Mouse (Mus musculus) urinary bladder, postnatal 10 days (tissue): ENCODE results near the gene Gm867.

Experiments used
- DNase-seq: peaks from one replicate; pipeline ENCODE4 v3.0.0; 2022; ENCODE audit warnings: low spot score

Gene Gm867

DNA sequence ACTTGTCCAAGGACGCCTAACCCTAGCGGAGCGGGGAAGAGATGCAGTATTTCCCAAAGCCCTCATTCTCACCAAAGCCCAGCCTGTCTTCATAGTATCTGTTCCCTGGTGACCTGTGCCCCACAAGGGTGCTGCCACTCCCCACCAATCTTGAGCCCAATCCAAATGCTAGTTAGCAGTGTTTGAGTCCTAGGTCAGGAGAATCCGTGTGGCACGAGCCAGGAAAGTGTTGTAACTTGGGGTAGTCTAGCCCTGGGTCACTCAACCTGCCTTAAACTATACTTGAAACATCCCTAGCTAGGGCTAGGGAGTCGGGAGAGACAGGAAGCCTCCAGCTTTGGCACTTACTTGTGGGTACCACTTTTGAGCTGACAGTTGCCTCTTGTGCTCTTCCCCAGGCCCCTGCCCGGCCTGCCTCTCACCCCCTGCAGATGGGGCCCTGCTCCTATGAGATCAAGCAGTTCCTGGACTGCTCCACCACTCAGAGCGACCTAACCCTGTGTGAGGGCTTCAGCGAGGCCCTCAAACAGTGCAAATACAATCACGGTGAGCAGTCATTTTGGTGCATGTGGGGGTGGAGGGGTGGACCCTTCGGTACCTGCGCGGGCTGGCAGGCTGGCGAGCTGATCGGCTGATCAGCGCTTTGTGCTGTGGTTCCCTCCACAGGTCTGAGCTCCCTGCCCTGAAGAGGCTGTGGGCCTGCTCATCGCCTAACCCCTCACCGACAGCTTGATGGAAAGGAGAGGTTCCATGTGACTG is 3.4 kb downstream of the Gm867 start:
- no peak for DNase-seq

DNA sequence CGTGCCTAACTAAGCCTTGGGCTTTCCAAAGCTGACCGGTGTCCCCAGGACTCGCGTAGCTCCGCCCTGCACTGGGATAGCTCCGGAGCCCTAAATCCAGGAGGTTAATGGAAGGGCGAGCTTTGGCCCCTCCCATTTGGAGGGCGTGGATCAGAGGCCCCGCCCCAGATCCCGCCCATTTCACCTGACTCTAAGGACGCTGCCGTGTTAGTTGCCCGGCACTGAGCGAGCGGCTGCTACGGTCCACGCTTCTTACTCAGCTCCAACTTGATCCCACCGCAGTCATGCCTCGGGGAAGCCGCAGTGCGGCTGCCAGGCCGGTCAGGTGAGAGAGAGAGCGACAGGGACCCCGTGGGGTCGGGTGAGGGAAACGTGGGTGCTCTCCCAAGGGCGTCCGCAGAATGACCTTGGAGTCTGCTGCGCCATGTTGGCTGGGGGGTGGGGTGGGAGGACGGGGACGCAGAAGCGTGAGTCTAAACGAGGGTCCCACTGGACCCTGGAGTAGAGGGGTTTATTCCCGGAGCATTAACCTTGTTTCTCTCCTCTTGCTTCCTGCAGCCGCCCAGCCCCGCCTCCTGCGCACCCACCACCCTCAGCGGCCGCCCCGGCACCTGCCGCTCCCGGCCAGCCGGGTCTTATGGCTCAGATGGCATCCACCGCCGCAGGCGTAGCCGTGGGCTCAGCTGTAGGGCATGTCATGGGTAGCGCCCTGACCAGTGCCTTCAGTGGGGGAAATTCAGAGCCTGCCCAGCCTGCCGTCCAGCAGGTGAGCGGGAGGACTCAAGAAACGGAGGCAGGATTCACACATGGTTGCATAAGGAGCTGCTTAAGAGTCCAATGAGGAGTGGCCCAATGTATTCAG is 4.6 kb downstream of the Gm867 start, which contains the start of gene Mmp11:
Mmp11 (minus strand) TSS at position 817 of the 862 bp plus-strand sequence.
- no peak for DNase-seq

DNA sequence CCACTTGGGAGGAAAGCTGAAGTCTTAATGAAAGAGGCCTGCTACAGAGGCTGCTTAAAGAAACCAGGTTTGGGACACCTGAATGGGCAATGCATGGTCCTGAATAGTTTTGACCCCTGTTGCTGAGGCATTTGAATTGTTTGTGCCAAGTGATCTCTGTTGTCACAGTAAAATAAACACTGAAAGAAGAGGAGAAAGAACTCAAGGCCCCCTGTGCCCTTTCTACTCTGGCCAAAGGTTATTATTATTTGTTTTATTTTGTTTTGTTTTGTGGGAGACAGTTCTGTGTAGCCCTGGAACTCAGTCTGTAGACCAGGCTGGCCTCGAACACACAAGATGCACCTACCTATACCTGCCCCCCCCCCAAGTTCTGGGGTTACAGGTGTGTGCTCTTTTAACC is 5.5 kb downstream of the Gm867 start:
- no peak for DNase-seq

DNA sequence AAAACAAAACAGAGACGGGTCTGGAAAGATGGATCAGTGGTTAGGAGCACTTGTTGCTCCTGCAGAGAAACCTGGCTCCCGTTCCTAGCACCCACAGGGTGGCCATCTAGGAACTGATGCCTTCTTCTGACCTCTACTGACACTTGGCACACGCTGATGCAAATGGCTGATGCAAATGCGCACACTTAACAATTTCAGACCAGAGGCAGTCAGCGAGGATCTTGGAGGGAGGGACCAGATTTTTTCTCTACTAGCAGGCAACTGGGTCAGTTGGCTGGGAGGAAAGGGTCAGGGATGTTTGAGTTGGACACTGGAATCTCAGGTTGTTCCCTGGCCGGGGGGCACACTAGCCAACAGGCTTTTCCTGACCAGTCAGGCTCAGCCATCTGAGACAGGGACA is 7.6 kb downstream of the Gm867 start, which contains the start of gene Chchd10:
Chchd10 (plus strand) TSS at position 240 of the 400 bp plus-strand sequence.
- no peak for DNase-seq

DNA sequence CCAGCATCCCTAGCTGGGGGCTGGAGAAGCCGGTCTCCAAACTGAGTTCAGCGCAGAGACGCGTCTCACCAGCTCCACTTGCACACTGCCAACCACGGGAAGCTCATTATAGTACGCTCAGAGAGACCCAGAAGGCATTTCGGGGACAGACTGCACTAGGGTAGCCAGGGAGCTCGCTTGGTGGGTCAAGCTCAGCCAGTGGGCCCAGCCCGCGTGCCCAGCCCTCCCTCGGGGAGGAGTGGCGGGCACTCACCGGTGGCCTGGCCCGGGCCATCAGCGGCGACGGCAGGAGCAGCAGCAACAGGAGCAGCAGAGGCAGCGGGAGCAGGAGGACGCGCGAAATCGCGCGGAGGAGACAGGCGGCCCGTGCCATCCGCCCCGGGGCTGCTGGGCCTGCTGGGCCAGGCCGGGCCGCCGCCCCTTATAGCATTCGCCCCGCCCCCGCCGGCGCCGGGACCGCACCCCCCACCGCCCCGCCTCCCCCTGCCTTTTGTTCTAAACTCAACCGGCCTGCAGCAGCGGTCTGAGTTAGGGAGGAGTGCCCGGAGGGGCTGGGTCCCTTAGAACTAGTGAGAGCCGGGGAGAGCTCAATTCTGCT is 8.3 kb downstream of the Gm867 start:
- no peak for DNase-seq

DNA sequence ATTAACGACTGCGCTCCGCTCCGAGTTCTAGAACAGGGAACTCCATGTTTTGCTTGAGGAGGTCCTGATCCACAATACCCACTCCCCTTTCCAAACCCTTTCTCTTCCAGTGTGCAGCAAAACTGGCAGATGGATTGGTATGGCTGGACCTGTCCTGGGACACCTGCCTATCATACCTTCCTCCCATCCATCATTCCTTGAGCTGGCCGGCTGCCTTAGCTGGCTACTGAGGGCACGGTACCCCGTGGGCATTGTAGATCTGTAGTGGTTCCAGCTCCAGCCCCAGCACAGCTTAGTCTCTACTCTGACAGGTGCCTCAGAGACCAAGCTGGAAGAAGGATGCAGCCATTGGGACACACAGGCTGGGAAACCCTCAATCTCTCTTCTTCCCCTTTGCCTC is 9.2 kb downstream of the Gm867 start:
- no peak for DNase-seq

DNA sequence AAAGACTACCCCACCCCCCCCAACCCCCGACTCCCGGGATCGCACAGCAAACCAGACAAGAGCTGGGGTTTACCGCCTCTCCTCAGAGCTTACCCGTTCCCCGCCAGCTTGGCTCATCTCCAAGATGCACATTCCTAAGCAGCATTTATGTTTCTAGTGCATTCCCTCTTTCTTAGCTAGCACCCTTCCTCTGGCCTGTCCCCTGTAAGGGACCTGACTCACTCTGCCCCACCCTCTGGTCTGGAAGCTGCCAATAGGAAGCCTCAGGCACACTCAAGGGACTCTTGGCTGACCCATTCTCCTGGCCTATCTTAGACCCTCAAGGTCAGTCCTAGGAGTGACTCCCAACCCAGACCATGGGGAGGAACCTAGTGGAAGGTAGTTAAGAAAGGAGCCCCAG is 10.2 kb downstream of the Gm867 start:
- no peak for DNase-seq

DNA sequence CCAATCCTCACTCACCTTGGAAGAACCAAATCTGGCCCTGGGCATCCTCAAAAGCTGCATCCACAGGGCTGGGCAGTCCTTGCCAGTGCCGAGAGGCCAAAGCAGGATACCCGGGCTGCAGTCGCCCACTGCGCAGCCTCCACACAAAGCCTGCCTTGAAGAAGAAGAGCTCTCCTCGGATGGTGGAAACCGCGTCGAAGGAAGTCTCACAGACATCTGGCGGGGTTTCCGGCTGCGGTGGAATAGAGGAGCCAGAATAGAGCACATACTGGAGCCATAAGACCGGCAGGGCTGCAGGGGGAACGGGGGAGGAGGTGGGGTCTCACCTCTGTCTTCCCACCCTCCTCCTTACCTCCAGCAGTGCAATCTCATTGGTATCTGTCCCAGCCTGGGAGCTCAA is 14.1 kb downstream of the Gm867 start:
- no peak for DNase-seq

DNA sequence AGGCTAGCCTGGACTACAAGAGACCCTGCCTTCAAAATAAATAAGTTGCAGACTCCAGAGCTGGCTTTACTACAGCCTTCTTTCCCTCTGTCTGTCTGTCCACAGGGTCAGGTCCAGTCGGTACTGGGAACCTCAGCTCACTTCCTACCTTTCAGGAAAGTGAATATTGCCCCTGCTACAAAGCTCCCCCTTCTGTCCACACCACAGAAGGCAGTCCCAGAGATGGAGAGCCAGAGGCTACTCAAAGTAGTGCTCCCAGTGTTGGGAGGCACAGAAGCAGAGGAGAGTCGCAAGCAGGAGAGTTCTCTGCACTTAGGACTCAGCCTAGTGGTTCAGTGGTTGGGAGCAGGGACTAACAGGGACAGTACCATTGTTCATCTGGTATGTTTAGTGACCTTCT is 16.1 kb downstream of the Gm867 start:
- no peak for DNase-seq

DNA sequence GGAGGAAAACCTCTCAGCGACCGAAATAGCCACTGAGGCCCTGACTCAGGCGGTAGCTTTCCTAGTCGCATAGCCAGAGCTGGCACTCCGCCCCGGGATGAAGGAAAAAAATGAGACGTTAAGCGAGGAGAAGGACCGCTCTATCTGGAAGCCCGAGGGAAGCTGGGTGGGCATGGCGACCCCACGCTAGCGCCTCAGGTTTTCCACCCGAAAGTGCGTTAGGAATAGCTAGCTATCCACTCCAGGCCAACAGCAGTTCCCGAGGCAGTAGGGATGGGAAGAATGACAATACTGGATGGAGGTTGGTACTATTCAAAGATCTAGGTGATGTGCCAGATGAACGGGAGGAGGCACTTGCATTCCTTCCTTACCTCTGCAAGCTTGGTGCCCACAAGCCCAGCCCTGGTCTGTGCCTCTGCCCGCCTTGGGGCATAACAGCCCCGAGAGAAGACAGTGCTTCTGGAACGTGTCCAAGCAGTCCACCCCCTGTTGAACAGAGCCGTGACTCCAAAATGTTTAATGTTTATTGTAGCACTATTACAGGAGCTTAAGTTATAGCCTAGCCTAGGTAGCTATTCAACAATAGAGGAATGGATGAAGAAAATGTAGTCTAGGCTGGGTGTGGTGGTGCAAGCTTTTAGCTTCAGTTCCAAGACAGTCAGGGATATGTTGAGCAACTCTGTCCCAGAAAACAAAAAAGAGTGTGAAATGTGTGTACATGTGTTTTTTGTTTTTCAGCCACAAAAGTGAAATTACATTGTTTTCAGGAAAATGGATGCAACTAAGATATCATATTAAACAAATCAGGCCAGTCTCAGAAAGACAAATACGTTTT is 18.5 kb downstream of the Gm867 start:
- DNase-seq: no peak

DNA sequence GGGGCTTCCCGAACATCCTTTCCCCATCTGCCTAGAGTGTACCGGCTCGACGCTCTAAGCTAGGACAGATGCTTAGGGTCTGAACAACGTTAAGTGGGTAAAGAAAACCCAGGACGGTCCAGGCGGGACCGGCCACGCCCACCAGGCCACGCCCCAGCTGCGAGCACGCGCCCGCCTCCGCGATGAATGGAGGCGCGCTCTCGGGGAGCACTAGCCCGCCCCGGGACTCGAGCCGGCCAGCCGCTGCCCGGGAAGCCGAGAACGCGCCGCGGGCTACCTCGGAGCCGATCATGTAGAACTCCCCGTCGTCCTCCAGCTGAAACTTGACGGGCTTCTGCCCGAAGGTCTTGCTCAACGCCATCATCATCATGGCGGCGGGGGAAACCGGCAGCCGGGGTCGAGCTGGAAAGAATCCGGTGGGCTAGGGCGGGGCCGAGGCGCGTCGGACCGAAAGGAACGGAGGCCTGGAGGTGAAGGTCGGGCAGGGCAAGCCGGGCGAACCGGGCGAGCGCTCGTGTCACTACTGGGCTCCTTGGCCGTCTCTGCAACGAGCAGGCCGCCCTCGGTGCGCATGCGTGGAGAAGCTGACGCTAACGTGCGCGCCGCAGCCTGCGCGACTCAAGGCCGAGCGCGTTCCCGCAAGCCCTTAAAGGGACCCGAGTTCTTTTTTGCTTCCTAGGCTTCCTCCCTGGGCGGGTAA is 19.3 kb downstream of the Gm867 start, which contains the start of gene Smarcb1:
Smarcb1 (minus strand) TSS at position 592 of the 700 bp plus-strand sequence.
- DNase-seq: peak; percentile 71

DNA sequence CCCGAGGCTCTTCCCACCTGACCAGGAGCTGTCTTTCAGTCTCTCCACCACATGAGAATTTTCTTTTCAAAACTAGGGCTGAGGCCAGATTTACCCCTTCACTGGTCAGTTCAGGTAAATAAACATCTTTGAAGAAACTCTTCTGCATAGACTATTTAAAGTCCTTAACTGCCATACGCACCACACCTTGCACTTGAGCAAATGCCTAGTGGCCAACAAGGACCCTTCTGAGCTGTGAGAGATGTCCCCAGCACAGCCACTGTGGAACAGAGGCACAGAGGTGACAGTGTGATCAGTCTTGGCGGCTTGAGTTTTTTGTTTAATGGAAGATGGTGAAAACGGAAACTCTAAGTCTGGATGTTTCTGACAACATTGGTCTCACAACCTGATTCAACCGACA is 21.4 kb downstream of the Gm867 start:
- DNase-seq: no peak

DNA sequence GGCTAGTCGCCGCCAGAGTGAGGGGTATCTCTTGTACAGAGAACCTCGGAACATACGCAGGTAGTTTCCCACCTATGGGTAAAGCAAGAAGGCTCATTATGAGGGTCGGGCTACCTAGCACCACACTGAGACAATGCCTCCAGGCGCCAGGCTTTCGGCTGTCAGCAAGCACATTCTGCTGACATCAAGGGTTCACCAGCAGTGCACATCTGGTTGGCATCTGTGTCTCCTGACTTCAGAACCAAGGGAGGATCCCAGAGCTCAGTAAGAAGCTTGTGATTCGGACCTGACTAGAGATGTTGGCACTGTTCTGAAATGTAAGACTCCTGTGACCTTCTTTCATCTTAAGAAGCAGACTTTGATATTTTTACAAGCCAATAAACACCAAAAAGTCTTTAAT is 23.6 kb downstream of the Gm867 start:
- no peak for DNase-seq

DNA sequence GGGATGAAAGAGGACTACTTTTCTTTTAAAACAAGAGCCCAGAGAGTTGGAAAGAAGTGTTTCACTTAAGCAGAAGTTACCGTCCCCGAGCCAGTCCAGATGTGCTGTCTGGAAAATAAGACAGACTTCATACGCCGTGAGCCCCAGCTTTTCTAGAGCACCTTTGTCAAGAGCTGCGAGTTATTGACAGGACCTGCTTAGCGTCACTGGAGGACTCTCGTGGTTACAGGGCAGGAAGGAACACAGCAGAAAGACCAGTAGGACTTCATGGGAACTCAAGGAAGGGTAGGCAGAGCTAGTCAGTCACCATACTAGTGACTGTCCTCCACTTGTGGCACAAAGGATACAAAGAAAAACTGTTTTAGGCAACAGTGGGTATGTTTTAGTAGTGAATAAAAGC is 24.9 kb downstream of the Gm867 start:
- DNase-seq: no peak

DNA sequence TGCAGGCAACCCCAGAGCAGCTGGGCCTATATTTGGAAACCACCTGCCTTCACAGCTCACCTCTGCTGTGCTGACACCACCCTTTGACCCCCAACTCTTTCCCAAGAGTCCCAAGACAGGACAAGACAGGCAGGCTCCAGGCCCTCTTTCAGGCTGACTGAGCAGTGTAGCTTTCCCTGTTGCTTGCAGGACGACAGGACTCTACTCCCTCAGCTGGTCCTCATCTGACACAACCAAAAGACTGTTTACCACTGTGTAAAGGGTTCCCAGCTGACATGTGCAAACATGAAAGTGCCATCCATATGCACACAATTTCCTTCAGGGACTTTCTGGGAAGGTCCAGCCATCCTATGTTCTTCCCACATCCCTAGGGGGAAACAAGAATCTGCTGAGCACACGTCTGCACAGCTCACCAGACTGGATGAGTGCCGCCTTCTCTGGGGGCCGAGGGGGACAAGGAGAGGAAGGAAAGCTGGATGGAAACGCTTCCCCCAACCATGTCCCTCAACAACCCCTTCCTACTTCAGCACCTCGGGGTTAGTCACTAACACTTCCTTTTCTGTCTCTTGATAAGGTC is 27.4 kb downstream of the Gm867 start:
- DNase-seq: no peak

DNA sequence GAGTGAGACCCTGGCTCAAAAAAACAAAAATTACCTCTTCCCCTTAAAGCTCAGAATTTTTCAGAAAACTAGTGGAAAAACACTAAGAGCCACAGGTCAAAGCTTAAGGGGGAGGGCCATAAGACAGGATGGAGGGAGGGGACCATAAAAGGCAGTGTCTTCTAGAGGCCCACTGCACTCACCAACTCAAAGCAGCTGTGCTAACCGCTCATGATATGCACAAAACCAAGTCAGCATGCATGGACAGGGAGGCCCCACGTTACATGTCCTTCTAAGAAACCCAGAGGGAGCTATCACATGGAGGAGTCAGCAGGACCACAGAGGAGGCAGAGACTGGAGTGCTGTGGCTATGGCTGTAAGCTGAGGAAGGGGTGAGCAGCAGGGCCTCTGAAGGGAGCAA is 29.8 kb downstream of the Gm867 start:
- no peak for DNase-seq

DNA sequence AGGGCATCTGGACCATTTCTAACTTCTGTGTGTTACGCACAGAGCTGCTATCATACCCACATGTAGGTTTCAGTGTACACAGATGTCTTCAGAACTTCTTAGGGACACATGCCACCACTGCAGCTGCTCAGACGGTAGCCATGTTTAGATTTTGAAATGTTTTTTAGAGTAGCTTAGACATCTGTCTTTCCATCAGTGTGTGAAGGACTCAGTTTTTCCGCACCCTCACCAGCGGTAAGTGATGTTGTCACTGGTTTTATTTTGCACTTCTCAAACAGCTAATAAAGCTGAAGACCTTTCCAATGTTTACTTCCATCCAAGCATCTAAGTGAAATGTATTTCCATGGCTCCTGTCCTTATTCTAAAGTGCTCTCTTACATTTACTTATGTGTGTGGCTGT is 33.6 kb downstream of the Gm867 start:
- DNase-seq: no peak

DNA sequence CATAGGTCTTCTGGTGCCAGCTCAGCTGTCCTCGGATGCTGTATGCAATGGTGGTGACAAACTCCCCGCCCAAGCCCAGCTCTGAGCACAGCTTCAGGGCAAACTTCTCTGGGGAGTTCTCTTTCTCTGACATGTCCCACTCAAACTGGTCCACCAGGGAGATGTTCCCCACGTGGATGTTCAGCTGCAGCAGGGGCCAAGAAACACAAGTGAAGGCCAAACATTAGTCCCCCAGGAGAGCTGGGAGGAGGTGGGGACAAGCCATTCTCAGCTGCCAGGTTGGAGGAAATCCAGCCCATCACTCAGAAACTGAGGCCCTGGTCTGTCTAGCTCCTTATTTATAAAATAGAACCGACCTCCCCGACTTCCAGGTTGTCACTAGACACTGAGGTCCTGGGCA is 36.1 kb downstream of the Gm867 start:
- no peak for DNase-seq

DNA sequence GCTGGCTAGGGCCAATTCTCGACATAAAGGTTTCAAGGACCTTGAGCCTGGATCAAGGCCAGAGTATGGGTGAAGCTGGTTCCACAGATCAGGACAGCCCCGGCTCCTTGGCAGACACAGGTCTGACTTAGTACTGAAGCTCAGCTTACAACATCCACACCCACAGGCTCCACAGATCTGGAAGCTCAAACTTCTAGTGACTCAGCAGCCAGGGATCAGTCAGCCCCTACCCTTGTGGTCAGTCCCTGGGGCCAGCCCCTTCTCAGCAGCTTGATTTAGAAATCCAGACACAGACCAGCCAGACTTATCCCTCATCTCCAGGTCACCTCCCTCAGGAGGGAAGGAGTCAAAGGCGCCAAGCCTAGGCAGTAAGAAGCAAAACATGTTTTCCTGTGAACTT is 41.6 kb downstream of the Gm867 start:
- no peak for DNase-seq

DNA sequence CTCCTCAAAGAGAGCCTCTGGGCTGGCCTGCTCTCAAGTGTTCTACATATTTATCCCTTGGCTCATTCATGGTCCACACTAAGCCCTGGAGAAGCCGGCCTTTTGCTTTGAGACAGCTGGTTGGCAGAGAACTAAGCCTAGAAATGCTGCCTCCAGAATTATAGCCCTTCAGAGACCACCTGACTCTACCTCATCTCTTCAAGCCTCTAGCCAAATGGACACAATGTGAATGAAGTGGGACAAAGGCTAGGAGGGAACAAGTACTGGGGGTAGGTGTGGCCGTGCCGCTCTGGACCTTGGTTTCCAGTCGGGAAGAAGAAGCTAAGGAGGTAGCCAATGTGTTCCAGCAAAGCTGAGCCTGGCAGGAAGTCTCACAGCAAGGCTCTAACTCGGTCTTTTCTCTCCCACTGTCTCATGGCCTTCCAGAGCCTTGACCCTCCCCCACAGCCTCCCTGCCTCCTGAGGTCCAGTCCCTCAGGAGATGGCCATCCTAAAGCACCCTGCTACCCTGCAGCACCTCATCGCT is 42.4 kb downstream of the Gm867 start:
- DNase-seq: no peak

DNA sequence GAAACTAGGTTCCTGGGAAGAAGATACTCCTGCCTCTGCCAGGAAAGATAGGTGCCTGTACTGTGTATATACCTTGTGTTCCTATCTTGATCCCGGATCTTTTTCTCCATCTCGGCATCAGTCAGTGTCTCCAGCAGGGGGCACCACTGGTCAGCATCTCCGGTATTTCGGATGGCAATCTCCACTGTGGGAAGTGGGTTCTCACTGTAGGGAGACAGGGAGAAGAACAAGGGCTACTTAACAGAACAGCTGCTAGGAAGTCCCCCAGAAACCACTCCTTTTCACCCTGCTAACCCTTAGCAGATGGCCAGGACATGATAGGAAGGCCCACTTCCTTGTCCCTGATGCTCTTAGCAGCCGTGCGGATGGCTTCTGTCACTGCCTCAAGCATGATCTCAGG is 43.1 kb downstream of the Gm867 start:
- no peak for DNase-seq
